Mouse (Mus musculus): ENCODE data around the gene 1700029I15Rik.
"Not testable (repeated sequence)": the region's sequence is repeated elsewhere in the genome, so short reads cannot be mapped to it uniquely, and the experiment has no call there.

The 1700029I15Rik gene

GRCm38 (mm10) chr2:92392318-92393264 is 10.3 kb downstream of the 1700029I15Rik start:
- no peak for DNase-seq (ENCODE audit: low spot score)

- DNase-seq (ENCODE audit: low spot score) = no peak
Observed at GRCm38 (mm10) chr2:92395535-92395934, 13.2 kb downstream of the 1700029I15Rik start.

GRCm38 (mm10) chr2:92397436-92397835 is 15.1 kb downstream of the 1700029I15Rik start:
- DNase-seq (ENCODE audit: low spot score) = no peak

- not testable (repeated sequence) for DNase-seq (ENCODE audit: low spot score)
Observed at GRCm38 (mm10) chr2:92399877-92400276, 17.5 kb downstream of the 1700029I15Rik start.

GRCm38 (mm10) chr2:92400682-92401081 is 18.3 kb downstream of the 1700029I15Rik start:
- DNase-seq (ENCODE audit: low spot score) = no peak

- no peak for DNase-seq (ENCODE audit: low spot score)
Observed at GRCm38 (mm10) chr2:92401091-92401561, 18.8 kb downstream of the 1700029I15Rik start, which contains the start of gene Mapk8ip1. Gene Mapk8ip1 (minus strand): TSS chr2:92401263.

- no peak for DNase-seq (ENCODE audit: low spot score)
Observed at GRCm38 (mm10) chr2:92402591-92403326, 20.4 kb downstream of the 1700029I15Rik start.

- DNase-seq (ENCODE audit: low spot score) = no peak
Observed at GRCm38 (mm10) chr2:92403776-92404319, 21.5 kb downstream of the 1700029I15Rik start.

- no peak for DNase-seq (ENCODE audit: low spot score)
Observed at GRCm38 (mm10) chr2:92404737-92405136, 22.4 kb downstream of the 1700029I15Rik start.

GRCm38 (mm10) chr2:92405687-92406086 is 23.3 kb downstream of the 1700029I15Rik start:
- no peak for DNase-seq (ENCODE audit: low spot score)

- no peak for DNase-seq (ENCODE audit: low spot score)
Observed at GRCm38 (mm10) chr2:92408309-92409045, 26.1 kb downstream of the 1700029I15Rik start.

- DNase-seq (ENCODE audit: low spot score) = no peak
Observed at GRCm38 (mm10) chr2:92411705-92412104, 29.4 kb downstream of the 1700029I15Rik start.

- no peak for DNase-seq (ENCODE audit: low spot score)
Observed at GRCm38 (mm10) chr2:92421723-92422387, 39.5 kb downstream of the 1700029I15Rik start.

GRCm38 (mm10) chr2:92422388-92423135 is 40.2 kb downstream of the 1700029I15Rik start:
- no peak for DNase-seq (ENCODE audit: low spot score)

- DNase-seq (ENCODE audit: low spot score) = no peak
Observed at GRCm38 (mm10) chr2:92423156-92423555, 40.8 kb downstream of the 1700029I15Rik start.

- DNase-seq (ENCODE audit: low spot score) = peak; percentile 67
Observed at GRCm38 (mm10) chr2:92423702-92424461, 41.5 kb downstream of the 1700029I15Rik start.

GRCm38 (mm10) chr2:92424462-92425308 is 42.3 kb downstream of the 1700029I15Rik start:
- DNase-seq (ENCODE audit: low spot score) = no peak

GRCm38 (mm10) chr2:92425366-92425765 is 43.0 kb downstream of the 1700029I15Rik start:
- DNase-seq (ENCODE audit: low spot score) = no peak

- no peak for DNase-seq (ENCODE audit: low spot score)
Observed at GRCm38 (mm10) chr2:92426426-92426825, 44.1 kb downstream of the 1700029I15Rik start.
